Mouse (Mus musculus): Measurements from ENCODE around the gene AA467197. TPM values are rescaled to one million over a fixed set of nuclear protein-coding genes. Genes with fewer than 3 reads are reported as not detected.

Gene AA467197
- polyA plus RNA-seq, 1 experiment from 2014 or later, result 2.1 TPM

DNA sequence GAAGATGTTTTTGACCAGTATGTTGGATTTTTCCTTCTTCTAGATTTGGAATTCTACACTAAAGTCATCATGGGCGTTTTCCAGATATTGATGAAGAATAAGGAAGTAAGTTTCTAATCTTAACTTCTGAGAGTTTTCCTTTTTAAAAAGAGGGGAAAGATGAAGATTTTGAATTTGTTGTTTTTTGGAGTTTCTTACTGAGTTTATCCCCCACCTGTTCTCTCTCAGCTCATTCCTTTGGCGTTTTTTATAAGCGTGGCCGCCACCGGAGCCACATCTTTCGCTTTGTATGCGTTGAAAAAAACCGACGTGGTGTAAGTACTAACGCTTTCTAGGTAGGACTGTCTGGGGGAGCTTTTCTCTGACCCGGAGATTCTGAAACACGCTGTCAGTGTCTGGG lies 1.2 kb downstream of the AA467197 start:
- peak overlapping the region; percentile 65 for H3K4me2 ChIP-seq
- ATAC-seq (ENCODE audit: insufficient read depth), result no peak
- peaks cover 28% of the 10 kb centered on the region for H3K27me3 ChIP-seq
- H3K36me3 ChIP-seq (replicated peaks), result peaks cover 3% of the 10 kb centered on the region
- 29% methylated on average over 12 of the region's 12 CpGs for WGBS (ENCODE audit: insufficient replicate concordance)
- peak overlapping the region; percentile 35 for H3K4me3 ChIP-seq (replicated peaks)
- no peak overlapping the region for H3K27ac ChIP-seq (replicated peaks)
- H3K4me1 ChIP-seq (replicated peaks), result peaks cover 6% of the 10 kb centered on the region; the same call in 1 of the 2 replicates
- no peak overlapping the region for H3K9ac ChIP-seq
- H3K9me3 ChIP-seq (replicated peaks), result no peaks in the 10 kb centered on the region

- Histone ChIP-seq H3K4me2 (no peak overlapping the region), H3K27me3 (peaks cover 28% of the 10 kb centered on the region), H3K9me3 (replicated peaks) (no peaks in the 10 kb centered on the region), H3K36me3 (replicated peaks) (no peaks in the 10 kb centered on the region), H3K4me1 (replicated peaks) (peaks cover 6% of the 10 kb centered on the region; the same call in 1 of the 2 replicates), H3K9ac (no peak overlapping the region), H3K27ac (replicated peaks) (no peak overlapping the region), H3K4me3 (replicated peaks) (no peak overlapping the region)
- ATAC-seq (ENCODE audit: insufficient read depth), result no peak
- WGBS (ENCODE audit: insufficient replicate concordance), result 33% methylated on average over 5 of the region's 5 CpGs
Observed at GRCm38 (mm10) chr2:122638673-122639072, 1.9 kb downstream of the AA467197 start.

- H3K9me3 ChIP-seq (replicated peaks), result no peaks in the 10 kb centered on the region
- H3K4me2 ChIP-seq, result no peak overlapping the region
- H3K27ac ChIP-seq (replicated peaks), result no peak overlapping the region
- peak; percentile 31; the same call in 1 of the 2 replicates for ATAC-seq (ENCODE audit: insufficient read depth)
- H3K27me3 ChIP-seq, result no peaks in the 10 kb centered on the region
- H3K4me3 ChIP-seq (replicated peaks), result no peak overlapping the region
- H3K4me1 ChIP-seq (replicated peaks), result no peaks in the 10 kb centered on the region
- WGBS (ENCODE audit: insufficient replicate concordance), result 18% methylated on average over 17 of the region's 17 CpGs
- H3K9ac ChIP-seq, result no peak overlapping the region
- no peaks in the 10 kb centered on the region for H3K36me3 ChIP-seq (replicated peaks)
Observed at GRCm38 (mm10) chr2:122652096-122653084, 15.6 kb downstream of the AA467197 start.

DNA sequence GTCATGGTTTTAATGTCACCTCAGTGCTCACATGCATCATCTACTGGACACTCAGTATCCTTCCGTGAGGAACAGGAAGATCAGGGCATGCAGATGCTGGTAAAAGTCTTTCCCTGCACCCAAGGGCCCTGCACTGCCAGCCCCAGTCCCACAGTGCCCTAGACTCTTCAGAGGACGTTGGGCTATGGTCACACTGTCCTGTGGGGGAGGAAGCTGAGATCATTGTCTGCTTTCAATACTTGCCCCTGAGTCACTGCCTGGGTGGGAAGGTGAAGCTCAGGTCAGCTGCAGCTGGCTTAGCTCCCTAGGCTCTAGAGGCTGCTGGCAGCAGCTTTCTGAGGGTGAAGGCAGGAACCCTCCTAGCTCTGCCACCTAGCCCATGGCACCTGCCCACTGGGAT lies 19.3 kb downstream of the AA467197 start:
- Histone ChIP-seq H3K27me3 (no peaks in the 10 kb centered on the region), H3K36me3 (replicated peaks) (no peaks in the 10 kb centered on the region), H3K9ac (no peak overlapping the region), H3K4me3 (replicated peaks) (no peak overlapping the region), H3K9me3 (replicated peaks) (no peaks in the 10 kb centered on the region), H3K4me1 (replicated peaks) (no peaks in the 10 kb centered on the region), H3K27ac (replicated peaks) (no peak overlapping the region), H3K4me2 (no peak overlapping the region)
- no peak for ATAC-seq (ENCODE audit: insufficient read depth)
- WGBS (ENCODE audit: insufficient replicate concordance), result 33% methylated on average over 2 of the region's 2 CpGs

DNA sequence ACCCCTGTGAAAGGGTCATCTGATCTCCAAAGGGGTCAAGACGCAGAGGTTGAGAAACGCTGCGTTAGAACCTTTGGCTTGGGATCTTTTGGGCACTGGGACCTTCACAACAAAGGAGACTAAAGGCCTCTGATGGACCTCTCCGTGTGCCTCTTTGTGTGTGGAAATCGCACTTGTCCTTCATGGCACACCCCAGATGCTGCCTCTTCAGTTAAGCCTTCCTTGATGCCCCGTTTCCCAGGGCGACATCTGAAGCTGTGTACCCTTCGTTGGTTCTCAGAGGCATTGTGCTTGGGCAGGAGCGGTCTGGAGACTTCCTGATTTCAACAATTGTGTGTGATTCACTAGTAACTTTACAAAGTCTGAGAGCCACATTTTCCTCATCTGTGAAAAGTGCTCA lies 20.0 kb downstream of the AA467197 start:
- Histone ChIP-seq H3K36me3 (replicated peaks) (no peaks in the 10 kb centered on the region), H3K4me3 (replicated peaks) (no peak overlapping the region), H3K9ac (no peak overlapping the region), H3K4me2 (no peak overlapping the region), H3K9me3 (replicated peaks) (no peaks in the 10 kb centered on the region), H3K4me1 (replicated peaks) (no peaks in the 10 kb centered on the region), H3K27ac (replicated peaks) (no peak overlapping the region), H3K27me3 (no peaks in the 10 kb centered on the region)
- 54% methylated on average over 9 of the region's 9 CpGs for whole genome bisulfite sequencing (ENCODE audit: insufficient replicate concordance)
- no peak for ATAC-seq (ENCODE audit: insufficient read depth)

GRCm38 (mm10) chr2:122657707-122658524 lies 21.1 kb downstream of the AA467197 start:
- no peaks in the 10 kb centered on the region for H3K9me3 ChIP-seq (replicated peaks)
- H3K36me3 ChIP-seq (replicated peaks), result no peaks in the 10 kb centered on the region
- H3K27me3 ChIP-seq, result no peaks in the 10 kb centered on the region
- 65% methylated on average over 11 of the region's 11 CpGs for WGBS (ENCODE audit: insufficient replicate concordance)
- H3K27ac ChIP-seq (replicated peaks), result no peak overlapping the region
- H3K9ac ChIP-seq, result no peak overlapping the region
- no peak overlapping the region for H3K4me3 ChIP-seq (replicated peaks)
- no peak overlapping the region for H3K4me2 ChIP-seq
- H3K4me1 ChIP-seq (replicated peaks), result no peaks in the 10 kb centered on the region
- no peak for ATAC-seq (ENCODE audit: insufficient read depth)

DNA sequence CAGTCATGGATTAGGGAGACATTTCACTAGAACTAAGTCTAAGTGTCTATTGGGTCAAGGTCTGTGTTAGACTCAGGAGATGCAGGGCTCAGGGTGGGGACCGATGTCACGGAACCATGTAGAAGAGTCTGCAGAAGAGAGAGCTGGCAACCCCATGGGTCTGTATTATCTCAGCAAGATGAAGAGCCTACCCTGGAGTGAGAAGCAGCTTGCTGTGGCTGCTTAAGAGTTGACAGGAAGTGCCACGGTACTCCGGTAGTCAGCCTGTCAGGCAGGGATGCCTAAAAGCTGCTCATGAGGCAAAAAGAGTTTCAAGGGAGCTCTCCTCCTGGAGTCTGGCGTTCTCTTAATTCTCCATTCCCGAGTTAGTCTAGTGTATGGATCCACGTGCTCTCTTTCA lies 23.0 kb downstream of the AA467197 start:
- Histone ChIP-seq H3K4me3 (replicated peaks) (no peak overlapping the region), H3K9ac (no peak overlapping the region), H3K9me3 (replicated peaks) (no peaks in the 10 kb centered on the region), H3K27me3 (no peaks in the 10 kb centered on the region), H3K4me1 (replicated peaks) (no peaks in the 10 kb centered on the region), H3K27ac (replicated peaks) (no peak overlapping the region), H3K36me3 (replicated peaks) (no peaks in the 10 kb centered on the region), H3K4me2 (no peak overlapping the region)
- no peak for ATAC-seq (ENCODE audit: insufficient read depth)
- WGBS (ENCODE audit: insufficient replicate concordance), result 59% methylated on average over 7 of the region's 7 CpGs

- no peak for ATAC-seq (ENCODE audit: insufficient read depth)
- Histone ChIP-seq H3K9me3 (replicated peaks) (no peaks in the 10 kb centered on the region), H3K27me3 (no peaks in the 10 kb centered on the region), H3K4me1 (replicated peaks) (no peaks in the 10 kb centered on the region), H3K4me2 (no peak overlapping the region), H3K9ac (no peak overlapping the region), H3K36me3 (replicated peaks) (no peaks in the 10 kb centered on the region), H3K4me3 (replicated peaks) (no peak overlapping the region), H3K27ac (replicated peaks) (no peak overlapping the region)
- WGBS (ENCODE audit: insufficient replicate concordance), result 37% methylated on average over 6 of the region's 6 CpGs
Observed at GRCm38 (mm10) chr2:122665253-122665972, 28.6 kb downstream of the AA467197 start.

GRCm38 (mm10) chr2:122665973-122666875 lies 29.4 kb downstream of the AA467197 start:
- Histone ChIP-seq H3K27ac (replicated peaks) (no peak overlapping the region), H3K36me3 (replicated peaks) (no peaks in the 10 kb centered on the region), H3K27me3 (no peaks in the 10 kb centered on the region), H3K4me3 (replicated peaks) (no peak overlapping the region), H3K9me3 (replicated peaks) (no peaks in the 10 kb centered on the region), H3K9ac (no peak overlapping the region), H3K4me2 (no peak overlapping the region), H3K4me1 (replicated peaks) (no peaks in the 10 kb centered on the region)
- peak; percentile 34; the same call in 1 of the 2 replicates for ATAC-seq (ENCODE audit: insufficient read depth)
- WGBS (ENCODE audit: insufficient replicate concordance), result 23% methylated on average over 12 of the region's 12 CpGs

GRCm38 (mm10) chr2:122667856-122668255 lies 31.1 kb downstream of the AA467197 start:
- Histone ChIP-seq H3K27me3 (no peaks in the 10 kb centered on the region), H3K4me2 (no peak overlapping the region), H3K4me3 (replicated peaks) (no peak overlapping the region), H3K9me3 (replicated peaks) (no peaks in the 10 kb centered on the region), H3K27ac (replicated peaks) (no peak overlapping the region), H3K36me3 (replicated peaks) (no peaks in the 10 kb centered on the region), H3K4me1 (replicated peaks) (no peaks in the 10 kb centered on the region), H3K9ac (no peak overlapping the region)
- WGBS (ENCODE audit: insufficient replicate concordance), result 31% methylated on average over 5 of the region's 5 CpGs
- no peak for ATAC-seq (ENCODE audit: insufficient read depth)

Data from liver, embryonic 15.5 days (tissue).